Mouse (Mus musculus) cerebellum, adult (tissue): ENCODE results near the gene Casq2.
A peak's percentile ranks its signal among the peaks of the same experiment; 100 is the strongest.
"Not testable (repeated sequence)": the region's sequence is repeated elsewhere in the genome, so short reads cannot be mapped to it uniquely, and the experiment has no call there.

Experiments used
- ATAC-seq: cut with Nextera tagmentation; 2 replicates; pipeline ENCODE4 v1.9.2; 2017; ENCODE audit warnings: mild to moderate bottlenecking, moderate library complexity, mixed read lengths; ENCODE audit not compliant: insufficient number of reproducible peaks, low FRiP score, low TSS enrichment

Gene Casq2

DNA sequence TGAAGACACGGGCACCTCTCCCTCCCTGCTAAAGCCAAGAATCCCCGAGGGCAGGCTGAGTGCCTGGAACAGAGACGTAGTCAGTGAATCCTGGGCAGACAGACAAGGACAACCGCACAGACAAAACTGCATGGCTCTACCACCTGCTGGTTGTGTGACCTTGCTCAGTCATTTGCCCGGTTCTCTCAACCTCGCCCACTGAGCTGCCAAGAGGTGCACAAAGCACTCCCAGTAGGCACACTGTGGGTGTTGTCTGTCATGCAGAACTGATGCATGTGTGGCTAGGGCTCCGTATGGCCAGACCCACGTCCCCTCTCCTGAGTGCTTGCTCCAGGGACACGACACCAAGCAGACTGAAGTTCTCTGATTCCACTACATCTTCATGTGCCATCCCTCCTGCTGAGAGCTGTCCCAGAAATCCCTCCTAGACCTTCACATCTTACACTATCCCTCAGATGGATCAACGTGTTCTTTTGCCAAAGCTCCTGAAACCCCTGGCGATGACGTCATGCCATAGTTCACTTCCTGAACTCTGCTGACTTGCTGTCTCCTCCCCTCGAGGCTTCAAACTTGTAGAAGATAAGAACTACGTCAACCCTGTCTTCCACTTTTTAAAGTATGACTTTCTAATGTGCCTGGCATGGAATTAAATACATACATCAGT, 72.7 kb downstream of the Casq2 start:
- ATAC-seq = no peak

DNA sequence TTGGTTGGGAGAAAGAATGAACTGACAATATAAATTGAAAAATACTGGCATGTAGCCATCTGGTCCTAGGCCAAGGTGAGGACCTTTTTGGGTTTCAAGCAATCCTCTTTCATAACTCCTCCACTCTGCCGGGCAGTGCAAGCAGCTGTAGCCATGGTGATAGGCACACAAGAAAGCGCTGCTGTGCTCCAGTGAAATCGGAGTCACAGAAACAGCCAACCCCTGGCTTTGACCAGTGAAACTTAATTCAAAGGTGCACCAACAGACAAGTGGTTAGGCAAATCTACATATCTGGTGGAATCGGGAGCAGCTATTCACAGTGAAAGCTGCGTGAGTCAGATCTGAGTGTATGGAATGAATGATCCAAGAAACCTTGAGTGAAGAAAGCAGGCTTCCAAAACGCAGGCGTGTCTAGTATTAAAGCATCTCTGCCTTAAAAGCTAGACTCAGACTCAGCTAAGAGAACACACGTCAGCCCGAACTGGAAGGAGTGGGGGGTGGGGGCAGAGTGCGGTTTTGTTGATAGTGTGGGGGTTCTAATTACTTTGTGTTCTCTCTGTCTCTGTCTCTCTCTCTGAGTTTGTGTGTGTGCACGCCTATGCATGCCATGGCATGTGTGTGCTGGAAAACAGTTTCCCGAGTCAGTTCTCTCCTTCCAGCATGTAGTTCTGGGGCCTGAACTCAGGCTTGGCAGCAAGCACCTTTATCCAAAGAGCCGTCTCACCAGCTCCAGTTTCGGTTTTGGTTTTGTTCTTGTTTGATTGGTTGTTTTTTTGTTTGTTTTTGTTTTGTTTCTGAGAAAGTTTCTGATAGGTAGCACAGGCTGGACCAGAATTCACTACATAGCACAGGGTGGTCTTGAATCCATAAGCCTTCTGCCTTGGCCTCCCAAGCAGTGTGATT, 73.5 kb downstream of the Casq2 start:
- ATAC-seq = no peak; the same call in 1 of the 2 replicates

DNA sequence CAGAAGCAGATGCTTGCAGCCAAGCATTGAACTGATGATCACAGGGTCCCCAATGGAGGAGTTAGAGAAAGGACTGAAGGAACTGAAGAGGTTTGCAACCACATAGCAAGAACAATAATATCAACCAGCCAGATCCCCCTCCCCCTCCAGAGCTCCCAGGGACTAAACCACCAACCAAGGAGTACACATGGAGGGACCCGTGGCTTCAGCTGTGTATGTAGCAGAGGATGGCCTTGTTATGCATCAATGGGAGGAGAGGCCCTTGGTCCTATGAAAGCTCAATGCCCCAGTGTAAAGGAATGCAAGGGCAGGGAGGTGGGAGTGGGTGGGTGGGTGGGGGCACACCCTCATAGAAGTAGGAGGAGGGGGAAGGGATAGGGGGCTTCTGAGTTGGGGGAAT, 77.6 kb downstream of the Casq2 start:
- not testable (repeated sequence) for ATAC-seq

DNA sequence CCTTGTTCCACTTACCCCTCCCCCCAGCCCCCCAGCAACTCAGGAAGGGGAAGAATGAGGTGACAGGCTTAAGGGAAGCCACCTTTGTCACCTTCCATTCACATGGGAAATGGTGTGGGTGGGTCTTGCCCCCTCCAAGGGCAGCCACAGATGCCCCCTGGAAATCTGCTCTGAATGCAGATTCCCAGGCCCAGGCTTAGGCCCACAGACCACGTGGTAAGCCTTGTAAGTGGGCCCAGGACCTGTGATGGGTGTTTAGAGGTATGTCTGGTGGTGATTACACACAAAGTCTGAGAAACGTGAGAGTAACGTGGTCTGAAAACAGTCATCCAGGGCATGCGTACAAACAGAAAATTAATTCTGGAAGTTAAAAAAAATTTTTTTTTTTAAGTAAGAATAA, 78.7 kb downstream of the Casq2 start:
- no peak for ATAC-seq

DNA sequence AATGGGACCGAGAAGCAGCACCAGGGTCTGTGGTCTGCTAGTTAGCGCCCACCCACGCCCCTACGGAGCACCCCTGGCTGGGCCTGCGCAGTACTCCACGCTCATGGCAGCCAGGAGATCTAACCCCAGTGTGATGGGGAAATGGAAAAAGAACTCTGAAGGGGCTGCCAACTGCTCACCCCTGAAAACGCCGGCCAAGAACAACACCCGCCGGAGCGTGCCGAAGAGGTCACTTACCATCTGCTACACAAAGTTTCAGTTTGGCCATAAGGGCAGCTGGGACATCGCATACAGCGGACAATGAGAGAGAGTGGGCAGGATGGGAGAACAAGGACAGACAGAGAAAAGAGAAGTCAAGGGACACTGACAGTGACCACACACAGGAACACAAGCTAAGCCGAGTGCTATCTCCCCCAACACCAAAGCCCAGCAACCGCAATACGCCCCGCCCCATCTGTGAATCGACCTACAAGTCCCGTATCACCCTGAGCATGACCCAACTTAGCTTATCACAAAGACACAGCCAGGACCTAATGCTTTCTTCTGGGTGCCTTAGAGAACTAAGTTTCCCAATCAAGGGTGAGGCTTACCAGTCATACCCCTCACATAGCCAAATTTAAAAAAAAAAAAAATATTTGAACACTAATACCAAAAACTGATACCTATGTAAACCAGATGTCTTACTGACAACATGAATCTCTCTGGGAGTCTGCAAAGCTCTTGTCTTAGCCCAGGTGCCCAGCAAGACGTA, 79.5 kb downstream of the Casq2 start:
- ATAC-seq = no peak

DNA sequence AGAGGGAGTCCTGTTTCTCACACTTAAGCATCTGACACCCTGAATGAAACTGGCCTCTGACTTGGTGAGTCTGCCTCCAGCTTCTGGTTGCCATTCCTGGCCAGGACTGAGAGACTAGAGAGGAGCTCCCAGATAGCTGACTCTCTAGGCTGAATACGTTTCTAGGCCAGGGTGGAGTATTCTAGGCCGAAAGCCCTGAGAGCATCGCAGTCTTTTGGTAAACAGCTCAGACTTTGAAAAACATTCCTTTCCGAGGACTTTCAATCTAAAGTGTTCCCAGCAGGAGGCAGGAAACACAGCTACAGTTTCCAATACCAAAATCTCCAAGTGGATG, 80.0 kb downstream of the Casq2 start:
- no peak for ATAC-seq

DNA sequence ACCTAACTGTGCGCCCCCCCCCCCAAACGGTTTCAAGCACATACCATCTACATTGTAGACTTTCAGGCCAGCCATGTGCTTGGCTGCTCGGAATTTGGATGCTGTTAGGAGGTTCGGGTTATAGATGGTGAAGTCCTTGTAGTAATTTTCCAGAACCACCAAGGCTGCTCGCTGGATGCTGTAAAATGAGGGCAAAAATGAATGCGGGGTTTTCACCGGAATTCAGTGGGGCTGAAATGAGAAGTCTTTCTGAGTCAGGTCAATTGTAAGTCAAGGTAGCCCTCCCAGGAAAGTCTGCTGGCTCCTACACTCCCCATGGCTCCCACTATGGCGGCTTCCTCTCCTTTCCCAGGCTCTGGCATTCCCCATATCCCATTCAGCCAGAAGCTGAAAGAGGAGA, 80.6 kb downstream of the Casq2 start:
- no peak for ATAC-seq

DNA sequence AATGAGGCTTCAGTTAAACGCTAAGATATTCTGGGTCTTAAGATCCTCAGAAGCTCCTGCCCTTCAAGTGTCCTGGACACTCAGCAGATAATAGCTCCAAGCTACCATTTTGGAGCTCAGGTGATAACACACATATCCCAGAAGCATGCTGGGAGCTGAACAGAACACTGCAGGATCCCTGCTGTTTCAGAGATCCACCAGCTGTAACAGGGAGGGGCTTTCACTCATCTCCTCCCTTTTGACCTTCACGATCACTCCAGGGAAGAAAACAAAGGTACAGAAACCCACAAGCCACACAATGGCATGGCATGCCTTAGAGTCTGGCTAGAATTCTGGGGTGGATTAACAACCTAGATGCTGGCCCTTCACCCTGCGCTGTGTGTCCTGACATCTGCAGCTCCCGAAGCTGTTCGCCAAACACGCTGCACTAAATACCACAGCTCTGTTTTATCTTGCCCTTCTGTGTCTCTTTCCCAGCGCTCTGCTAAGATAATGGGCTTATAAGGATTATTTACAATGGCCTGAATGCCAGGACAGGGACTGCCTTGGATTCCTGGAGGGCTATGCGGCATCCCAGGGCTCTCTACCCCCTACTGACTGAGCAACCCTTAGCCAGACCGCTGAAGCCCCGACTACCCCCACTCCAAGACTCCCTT, 81.5 kb downstream of the Casq2 start:
- ATAC-seq = no peak

DNA sequence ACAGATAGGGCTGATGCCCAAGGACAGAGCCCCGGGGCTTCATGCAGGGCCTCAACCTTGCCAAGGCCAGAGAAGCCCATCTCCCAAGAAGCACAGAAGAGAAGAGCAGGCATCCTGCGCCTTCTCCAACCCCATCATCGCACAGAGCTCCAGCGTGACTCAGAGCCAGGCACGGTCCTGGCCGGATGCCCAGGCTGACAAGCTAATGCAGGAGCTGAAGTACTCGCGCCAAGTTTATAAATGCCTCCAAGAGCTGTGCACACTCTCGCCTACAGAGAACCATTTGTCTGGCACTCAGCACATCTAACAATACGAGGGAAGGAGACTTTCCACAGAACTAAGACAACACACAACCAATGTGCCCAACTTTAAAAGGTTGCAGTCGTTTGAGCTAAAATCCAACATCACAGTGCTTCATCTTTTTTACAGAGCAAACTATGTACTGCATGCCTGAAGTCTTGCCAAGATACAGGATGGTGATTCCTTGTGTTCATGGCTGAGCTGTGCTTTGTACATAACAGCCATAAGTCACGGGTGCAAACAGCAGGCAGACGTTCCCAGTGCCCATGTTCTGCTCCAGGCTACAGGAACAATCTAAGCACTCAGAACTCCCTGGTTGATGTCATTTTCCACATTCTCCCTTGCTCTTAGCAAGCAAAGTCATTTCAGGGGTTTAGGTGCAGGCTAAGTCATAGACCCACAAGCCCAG, 83.1 kb downstream of the Casq2 start:
- peak; percentile 79 for ATAC-seq

DNA sequence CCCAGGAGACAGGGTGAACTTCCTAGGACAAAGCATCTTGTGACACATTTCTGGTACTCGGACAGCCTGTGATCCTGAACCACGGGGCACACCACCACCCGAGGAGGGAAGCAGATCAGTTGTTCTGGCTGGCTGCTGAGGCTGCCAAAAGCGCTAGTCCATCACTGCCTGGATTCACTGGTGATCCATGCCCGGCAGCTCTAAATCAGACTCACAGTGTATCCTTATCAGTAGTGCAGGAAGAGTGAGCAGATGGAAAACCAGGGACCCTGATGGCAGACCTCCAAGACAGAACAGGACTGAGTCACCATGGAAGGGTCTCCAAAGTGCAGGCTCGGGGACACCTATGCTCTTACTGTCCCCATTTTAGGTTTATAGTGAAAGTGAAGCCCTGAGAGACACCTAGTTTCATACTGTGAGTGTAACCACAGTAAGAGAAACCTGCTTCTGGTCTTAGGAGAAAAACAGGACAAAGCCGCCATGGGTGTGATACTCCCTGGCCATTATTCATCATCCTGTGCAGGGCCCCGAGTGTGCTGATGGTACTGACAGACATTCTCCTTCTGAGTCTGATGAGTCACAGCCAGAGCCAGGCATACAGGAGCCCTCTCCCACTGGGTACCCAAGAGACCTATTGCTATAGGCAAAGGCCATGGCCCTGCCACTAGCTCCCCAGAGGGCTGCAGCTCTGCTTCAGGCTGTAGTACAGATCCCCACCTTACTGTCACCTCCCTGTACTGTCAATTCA, 88.1 kb downstream of the Casq2 start:
- no peak for ATAC-seq

DNA sequence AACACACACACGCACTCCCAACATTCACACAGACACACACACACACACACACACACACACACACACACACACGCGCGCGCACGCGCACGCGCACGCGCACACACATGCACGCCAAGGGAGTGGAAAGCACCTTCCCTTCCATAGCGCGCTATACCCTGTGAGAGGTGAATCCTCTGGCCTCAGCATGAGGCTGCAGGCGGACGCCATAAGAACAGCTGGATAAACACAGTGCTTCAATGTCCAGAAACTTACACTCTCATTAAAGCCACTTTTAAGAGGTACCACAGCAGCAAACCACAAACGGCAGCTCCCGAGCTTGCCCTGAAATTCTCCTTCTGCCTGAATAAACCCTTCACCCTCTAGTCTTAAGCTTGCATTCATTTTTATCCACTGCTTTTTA, 89.5 kb downstream of the Casq2 start:
- no peak for ATAC-seq

DNA sequence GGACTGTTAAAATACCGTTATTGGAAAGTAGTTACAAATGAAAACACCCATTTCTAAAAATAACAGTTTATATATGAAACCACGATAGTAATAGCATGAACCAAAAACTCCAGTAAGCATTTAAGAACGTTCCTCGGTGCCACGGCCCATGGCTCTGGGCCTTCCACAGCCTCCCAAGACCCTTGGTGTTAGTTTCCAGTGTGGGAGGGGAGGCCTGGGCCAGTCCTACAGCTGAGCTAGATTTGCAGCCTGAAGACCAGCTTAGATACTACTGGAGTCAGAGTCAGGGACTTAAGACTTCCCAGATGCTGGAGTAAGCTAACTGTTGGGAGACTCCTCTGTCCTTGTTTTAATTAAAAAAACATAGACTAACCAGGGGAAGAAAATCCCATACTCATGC, 89.9 kb downstream of the Casq2 start:
- no peak for ATAC-seq

DNA sequence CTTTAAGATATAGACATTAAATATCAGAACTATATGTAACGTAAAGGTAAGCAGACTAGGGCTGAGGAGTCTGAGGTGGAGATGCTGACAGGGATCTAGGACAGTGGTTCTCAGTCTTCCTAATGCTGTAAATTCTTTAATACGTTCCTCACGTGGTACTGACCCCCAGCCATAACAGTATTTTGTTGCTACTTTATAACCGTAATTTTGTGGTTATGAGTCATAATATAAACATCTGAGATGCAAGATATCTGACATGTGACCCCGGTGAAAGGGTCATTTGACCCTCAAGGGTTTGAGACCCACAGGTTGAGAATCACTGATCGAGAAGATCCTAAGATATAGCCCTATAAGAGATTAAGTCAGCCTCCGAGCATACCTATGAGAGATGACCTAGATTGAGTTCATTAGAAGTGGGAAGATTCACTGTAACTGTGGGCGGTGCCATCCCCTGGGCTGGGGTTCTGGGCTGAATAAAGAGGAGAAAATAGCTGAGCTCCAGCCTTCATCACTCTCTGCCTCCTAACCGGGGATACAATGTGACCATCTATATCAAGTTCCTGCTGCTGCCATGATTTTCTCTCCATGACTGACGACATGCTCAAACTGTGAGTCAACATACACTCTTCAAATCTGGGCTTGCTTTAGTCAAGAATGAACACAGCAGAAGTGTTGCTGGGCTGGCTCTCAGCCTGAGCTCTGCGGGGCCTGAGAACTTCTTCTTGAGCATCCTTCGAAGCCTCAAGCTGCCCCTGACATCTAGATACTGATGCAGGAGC, 91.8 kb downstream of the Casq2 start:
- ATAC-seq = no peak

DNA sequence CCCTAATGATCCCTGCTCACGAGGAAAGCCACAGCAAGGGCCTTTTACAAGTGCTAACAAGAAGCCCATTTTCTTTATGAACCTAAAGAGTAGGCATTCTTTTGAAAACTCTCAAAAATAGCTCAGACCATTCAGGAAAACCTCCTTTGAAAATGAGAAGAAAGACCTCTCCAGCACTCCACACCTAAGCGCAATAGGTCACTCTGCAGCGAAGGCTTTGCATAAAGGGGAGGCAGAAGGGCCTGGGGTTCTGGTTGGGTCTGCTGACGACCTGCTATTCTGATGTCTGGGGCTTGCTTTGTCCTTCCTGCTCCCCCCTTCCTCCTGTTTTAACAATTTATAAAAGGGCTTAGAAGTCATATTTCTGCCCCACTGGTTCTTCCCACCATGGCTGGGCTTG, 93.7 kb downstream of the Casq2 start:
- ATAC-seq = no peak

DNA sequence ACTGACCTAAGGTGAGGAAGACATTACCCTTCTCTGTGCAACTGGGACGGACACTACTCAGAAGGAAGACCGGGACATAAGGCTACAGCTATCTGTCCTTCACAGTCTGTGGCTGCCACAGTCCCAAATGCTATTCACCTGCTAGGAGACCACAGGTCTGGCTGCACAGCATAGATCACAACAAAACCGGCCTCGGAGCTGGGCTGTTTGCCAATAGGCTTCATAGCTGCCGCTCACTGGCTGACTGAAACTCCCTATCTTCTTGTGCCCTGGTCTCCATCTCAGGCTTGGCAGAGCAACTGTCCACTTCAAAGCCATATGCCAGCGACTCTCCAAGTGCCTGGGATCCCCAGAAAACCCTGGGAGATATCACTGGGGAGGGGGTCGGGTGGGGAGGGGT, 94.5 kb downstream of the Casq2 start:
- no peak for ATAC-seq

DNA sequence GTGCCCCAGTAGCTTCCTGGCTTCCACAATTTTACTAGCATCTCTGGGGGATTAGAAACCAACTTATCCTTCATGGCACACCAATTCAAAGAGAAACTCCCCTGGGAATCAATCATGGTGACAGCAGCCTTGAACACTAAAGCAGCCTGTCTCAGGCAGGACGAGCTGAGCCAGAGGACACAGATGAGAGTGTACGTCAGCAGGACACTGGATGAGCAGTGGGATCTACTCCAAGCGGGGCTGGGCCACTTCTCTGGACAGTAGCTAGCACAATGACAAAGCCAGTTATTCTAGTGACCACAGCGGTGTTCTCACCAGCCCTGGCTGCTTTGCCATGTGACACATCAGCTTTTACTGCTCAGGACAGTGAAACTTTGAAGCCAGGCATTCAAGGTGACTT, 95.0 kb downstream of the Casq2 start:
- ATAC-seq = no peak

DNA sequence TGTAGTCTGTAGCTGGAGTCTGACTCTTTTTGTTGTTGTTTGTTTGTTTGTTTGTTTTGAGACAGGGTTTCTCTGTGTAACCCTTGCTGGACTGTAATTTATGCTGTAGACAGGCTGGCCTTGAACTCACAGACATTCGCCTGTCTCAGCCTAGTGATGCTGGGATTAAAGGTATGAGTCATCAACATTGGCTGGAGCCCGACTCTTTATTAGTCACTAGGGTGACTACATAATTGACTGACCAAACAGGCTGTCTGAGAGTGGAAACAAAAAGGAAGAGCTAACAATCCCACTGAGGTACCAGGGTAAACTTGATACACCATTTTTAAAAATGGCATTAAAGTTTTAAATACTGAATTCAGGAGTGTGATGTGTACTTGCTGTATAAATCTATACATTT, 96.4 kb downstream of the Casq2 start:
- ATAC-seq = no peak

DNA sequence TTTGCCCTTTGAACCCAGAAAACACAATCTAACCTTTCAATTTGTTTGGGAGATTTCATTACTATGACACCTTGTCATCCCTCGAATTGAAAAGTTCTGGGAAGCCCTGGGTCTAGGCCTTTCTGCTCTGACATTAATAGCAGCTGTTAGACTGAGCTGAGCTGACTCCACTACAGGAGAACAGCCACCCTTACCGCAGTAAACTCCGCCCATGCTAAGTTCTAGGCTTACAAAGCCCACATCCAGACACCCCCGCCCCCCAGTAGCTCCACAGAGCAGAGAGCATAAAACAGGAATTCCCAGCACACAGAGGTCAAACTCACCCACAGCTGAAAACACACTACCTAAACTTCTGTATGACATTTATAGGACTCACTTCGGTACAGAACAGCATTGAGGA, 98.5 kb downstream of the Casq2 start:
- ATAC-seq = no peak

DNA sequence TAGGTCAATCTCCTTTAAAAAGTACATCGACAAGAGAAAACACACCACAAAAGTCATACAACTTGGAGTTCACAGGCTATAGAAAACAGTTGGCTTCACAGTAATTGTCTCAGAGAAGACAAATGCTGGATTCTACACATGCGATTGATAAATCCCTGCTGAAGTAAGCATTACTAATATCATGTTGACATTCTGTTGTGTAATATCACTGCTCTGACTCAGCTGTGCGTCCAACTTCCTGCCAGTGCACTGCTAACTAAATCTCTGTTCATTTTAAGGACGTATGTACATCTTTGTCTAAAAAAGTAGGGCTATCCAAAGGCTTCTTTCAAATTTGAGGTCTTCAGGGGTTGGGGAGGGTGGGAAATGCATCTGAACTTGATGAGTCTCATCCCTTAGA, 101.2 kb downstream of the Casq2 start:
- no peak for ATAC-seq
